ENCODE assay signal across 9 mouse cellular contexts in genomic region chr8:122666827-122667226, GRCm38 (mm10). TPM values are rescaled to one million over a fixed set of nuclear protein-coding genes. Genes with fewer than 3 reads are reported as not detected.
DNase-seq lines count a peak whose midpoint lies in the region; ATAC-seq lines count a peak whose summit lies in the region.
"Had no signal": no experiment of that assay in that cellular context is flagged by ENCODE, and none has a peak within 500 bp of the region (broad histone marks: within the 10 kb centered on the region; RNA-seq: fewer than 3 reads in every experiment).

No protein-coding gene starts in this region.

- H3K9me3 ChIP-seq in kidney, embryonic 14.5 days (ENCODE audit: control insufficient read depth, low read length) = no peaks in the 10 kb centered on the region
- no peaks in the 10 kb centered on the region for H3K9me3 ChIP-seq in heart, embryonic 15.5 days (replicated peaks)
- no peaks in the 10 kb centered on the region for H3K9me3 ChIP-seq in limb, embryonic 11.5 days (ENCODE audit: control insufficient read depth, low read length)

- H3K4me2 ChIP-seq in kidney, embryonic 14.5 days (replicated peaks; ENCODE audit: low read depth, low read length) = no peak overlapping the region
- H3K4me2 ChIP-seq in heart, embryonic 15.5 days = peak overlapping the region; percentile 39
- H3K4me2 ChIP-seq in limb, embryonic 11.5 days (ENCODE audit: low read depth, severe bottlenecking) = 0 out of 2 replicates have a peak overlapping the region, but pooled peaks have one; percentile 17

- H3K36me3 ChIP-seq in kidney, embryonic 14.5 days (ENCODE audit: control insufficient read depth, insufficient read depth, low read length) = no peaks in the 10 kb centered on the region
- no peaks in the 10 kb centered on the region for H3K36me3 ChIP-seq in heart, embryonic 15.5 days
- H3K36me3 ChIP-seq in limb, embryonic 11.5 days (ENCODE audit: control insufficient read depth, insufficient read depth, low read length) = no peaks in the 10 kb centered on the region

- H3K4me1 ChIP-seq in kidney, embryonic 14.5 days (ENCODE audit: control insufficient read depth, insufficient read depth, low read length) = peaks cover 33% of the 10 kb centered on the region
- peaks cover 58% of the 10 kb centered on the region for H3K4me1 ChIP-seq in heart, embryonic 15.5 days (replicated peaks)
- H3K4me1 ChIP-seq in limb, embryonic 11.5 days (ENCODE audit: control insufficient read depth, insufficient read depth, low read length) = peaks cover 59% of the 10 kb centered on the region

- peaks cover 10% of the 10 kb centered on the region; the same call in 1 of the 2 replicates for H3K27me3 ChIP-seq in kidney, embryonic 14.5 days (ENCODE audit: control insufficient read depth, insufficient read depth, low read length)
- H3K27me3 ChIP-seq in heart, embryonic 15.5 days = peaks cover 20% of the 10 kb centered on the region
- no peaks in the 10 kb centered on the region for H3K27me3 ChIP-seq in limb, embryonic 11.5 days (ENCODE audit: control insufficient read depth, insufficient read depth, low read length)

- no peak for ATAC-seq in kidney, embryonic 14.5 days (ENCODE audit: low FRiP score, low TSS enrichment)
- ATAC-seq in heart, embryonic 15.5 days (replicated peaks; ENCODE audit: insufficient number of reproducible peaks, insufficient read depth, low FRiP score, low read depth) = no peak
- no peak for ATAC-seq in limb, embryonic 11.5 days (ENCODE audit: insufficient number of reproducible peaks, low FRiP score, low TSS enrichment, low read depth)

- 51% methylated on average over 12 of the region's 12 CpGs for whole genome bisulfite sequencing in kidney, embryonic 14.5 days
- 45% methylated on average over 12 of the region's 12 CpGs for WGBS in heart, embryonic 15.5 days
- 35% methylated on average over 12 of the region's 12 CpGs for WGBS in limb, embryonic 11.5 days

- no peak overlapping the region for H3K4me3 ChIP-seq in kidney, embryonic 14.5 days (ENCODE audit: low read length)
- no peak overlapping the region for H3K4me3 ChIP-seq in heart, embryonic 15.5 days
- H3K4me3 ChIP-seq in limb, embryonic 11.5 days (ENCODE audit: low read depth, low read length) = no peak overlapping the region

- no peak overlapping the region; the same call in 1 of the 2 replicates for H3K9ac ChIP-seq in kidney, embryonic 14.5 days (ENCODE audit: low read depth, low read length)
- no peak overlapping the region for H3K9ac ChIP-seq in heart, embryonic 15.5 days
- no peak overlapping the region for H3K9ac ChIP-seq in limb, embryonic 11.5 days (ENCODE audit: low read length)

- H3K27ac ChIP-seq in kidney, embryonic 14.5 days (ENCODE audit: low read depth, low read length) = 0 out of 2 replicates have a peak overlapping the region, but pooled peaks have one; percentile 24
- H3K27ac ChIP-seq in heart, embryonic 15.5 days = peak overlapping the region; percentile 87
- peak overlapping the region; percentile 62 for H3K27ac ChIP-seq in limb, embryonic 11.5 days (replicated peaks; ENCODE audit: low read depth, low read length)
- H3K27ac ChIP-seq: macrophage had no signal

- no peak for DNase-seq in kidney, adult 9 months
- peak; percentile 36 for DNase-seq in T-cell, adult 2 months (ENCODE audit: low spot score)
- DNase-seq in limb, embryonic 11.5 days (ENCODE audit: low spot score) = peak; percentile 57
- DNase-seq in right cerebral cortex, adult 2 months (ENCODE audit: low spot score in 2 of 2) = peak; percentile 70 to 71
- DNase-seq in spleen, postnatal 36 days (ENCODE audit: low spot score in 2 of 2) = no peak
- no peak for DNase-seq in gastrocnemius, postnatal 4 days (ENCODE audit: low spot score in 2 of 2)

RNA-seq across cellular contexts. Expression of gene Cbfa2t3, which starts 32.1 kb away (rescaled TPM):
- polyA plus RNA-seq in kidney, embryonic 14.5 days (2014; fragmentation: Nextera tagmentation; extraction: Ambion mirVana) = 3.6 and 3.7 TPM in 2 replicates
- 4.2 and 5.9 TPM in 2 replicates for polyA plus RNA-seq in heart, embryonic 15.5 days (2015; fragmentation: Nextera tagmentation; extraction: Ambion mirVana)
- polyA plus RNA-seq in limb, embryonic 11.5 days (2014; fragmentation: Nextera tagmentation; extraction: Ambion mirVana) = 3.3 and 4.5 TPM in 2 replicates
- total RNA-seq in gastrocnemius, postnatal 4 days (2021) = 10 to 100 TPM; 18.9 TPM

RNA-seq across cellular contexts. Expression of gene Pabpn1l, which starts 44.3 kb away (rescaled TPM):
- not detected in 2 replicates for polyA plus RNA-seq in kidney, embryonic 14.5 days (2014; fragmentation: Nextera tagmentation; extraction: Ambion mirVana)
- polyA plus RNA-seq in heart, embryonic 15.5 days (2015; fragmentation: Nextera tagmentation; extraction: Ambion mirVana) = not detected in 2 replicates
- not detected in 2 replicates for polyA plus RNA-seq in limb, embryonic 11.5 days (2014; fragmentation: Nextera tagmentation; extraction: Ambion mirVana)
- total RNA-seq in gastrocnemius, postnatal 4 days (2021) = not detected
- polyA plus RNA-seq: macrophage had no signal

RNA-seq across cellular contexts. Expression of gene Trappc2l, which starts 55.4 kb away (rescaled TPM):
- 59.8 and 74.9 TPM in 2 replicates for polyA plus RNA-seq in kidney, embryonic 14.5 days (2014; fragmentation: Nextera tagmentation; extraction: Ambion mirVana)
- 47.1 and 56.2 TPM in 2 replicates for polyA plus RNA-seq in heart, embryonic 15.5 days (2015; fragmentation: Nextera tagmentation; extraction: Ambion mirVana)
- 45.0 and 45.4 TPM in 2 replicates for polyA plus RNA-seq in limb, embryonic 11.5 days (2014; fragmentation: Nextera tagmentation; extraction: Ambion mirVana)
- total RNA-seq in gastrocnemius, postnatal 4 days (2021) = 10 to 100 TPM; 45.6 to 49.6 TPM

RNA-seq across cellular contexts. Expression of gene Galns, which starts 55.6 kb away (rescaled TPM):
- 10.6 and 14.7 TPM in 2 replicates for polyA plus RNA-seq in kidney, embryonic 14.5 days (2014; fragmentation: Nextera tagmentation; extraction: Ambion mirVana)
- 8.0 and 12.2 TPM in 2 replicates for polyA plus RNA-seq in heart, embryonic 15.5 days (2015; fragmentation: Nextera tagmentation; extraction: Ambion mirVana)
- polyA plus RNA-seq in limb, embryonic 11.5 days (2014; fragmentation: Nextera tagmentation; extraction: Ambion mirVana) = 5.2 and 5.5 TPM in 2 replicates
- 10 to 100 TPM in 1 of 2 experiments, 1 to 10 TPM in 1; 9.7 to 10.3 TPM for total RNA-seq in gastrocnemius, postnatal 4 days (2021)

Comparison
In these comparisons a context has a peak if more than half of its experiments do, and no peak if none do; other contexts are left out.
1. H3K27ac ChIP-seq: peak in every context shown above with its lines; median percentile 87 in heart, embryonic 15.5 days; 62 in limb, embryonic 11.5 days; 24 in kidney, embryonic 14.5 days.
2. DNase-seq: peak in T-cell, adult 2 months (single experiment), limb, embryonic 11.5 days (single experiment) and right cerebral cortex, adult 2 months (2 of 2); none in kidney, adult 9 months (single experiment), spleen, postnatal 36 days (0 of 2) and gastrocnemius, postnatal 4 days (0 of 2).